Mouse (Mus musculus) CH12.LX (cell line): ENCODE measurements around the gene Tpk1. TPM values are rescaled to one million over a fixed set of nuclear protein-coding genes. Genes with fewer than 3 reads are reported as not detected.

Experiments used
- DNase-seq: peaks from one replicate; pipeline ENCODE4 v3.0.0-alpha.2; 2013; ENCODE audit errors: extremely low read depth
- H3K27ac ChIP-seq: 2 replicates; pipeline ENCODE4 v1.5.1; 2012; ENCODE audit warnings: low read depth, mild to moderate bottlenecking, control low read depth, moderate library complexity; ENCODE audit not compliant: insufficient read depth
- H3K27me3 ChIP-seq: replicated peaks from 2 replicates; pipeline ENCODE3; 2012; ENCODE audit warnings: inconsistent platforms
- H3K36me3 ChIP-seq, 2 experiments: replicated peaks in 1 of 2; 2 replicates each; pipeline versions ENCODE3 to v1.6.1; 2012; ENCODE audit warnings: inconsistent platforms in 1 of 2, low read length in 1 of 2, mild to moderate bottlenecking in 1 of 2, mixed read lengths in 1 of 2, moderate library complexity in 1 of 2; ENCODE audit not compliant: control insufficient read depth in 1 of 2, insufficient read depth in 1 of 2
- H3K4me1 ChIP-seq, 2 experiments: 2 replicates each; pipeline ENCODE4 v1.6.1; 2012; ENCODE audit warnings: inconsistent platforms in 1 of 2, moderate library complexity in 1 of 2; ENCODE audit not compliant: insufficient read depth in 2 of 2, control insufficient read depth in 1 of 2
- H3K4me2 ChIP-seq: 2 replicates; pipeline ENCODE4 v1.6.1; 2012; ENCODE audit warnings: low read depth, mild to moderate bottlenecking, control low read depth; ENCODE audit not compliant: poor library complexity, insufficient read depth, severe bottlenecking
- H3K4me3 ChIP-seq, 3 experiments: fragments of 150-350 bp in 1 of 3; sonication (generic) in 1 of 3; replicated peaks in 1 of 3; 2 replicates each; pipeline versions ENCODE3 to v1.5.1; 2011 to 2012; ENCODE audit warnings: low read depth in 2 of 3, low read length in 2 of 3, mild to moderate bottlenecking in 2 of 3, moderate library complexity in 2 of 3, control low read depth in 1 of 3, improper control_type of control experiment in 1 of 3, inconsistent platforms in 1 of 3, mixed read lengths in 1 of 3; ENCODE audit not compliant: poor library complexity in 1 of 3
- H3K79me2 ChIP-seq: replicated peaks from 2 replicates; pipeline ENCODE4 v1.6.1; 2012; ENCODE audit warnings: mild to moderate bottlenecking, moderate library complexity; ENCODE audit not compliant: control insufficient read depth, poor library complexity, insufficient read depth, severe bottlenecking; ENCODE audit errors: extremely low read depth
- H3K9ac ChIP-seq: 2 replicates; pipeline ENCODE4 v1.6.1; 2012; ENCODE audit warnings: low read depth, mild to moderate bottlenecking, control low read depth, moderate library complexity; ENCODE audit not compliant: insufficient read depth
- H3K9me3 ChIP-seq: replicated peaks from 2 replicates; pipeline ENCODE3; 2012; ENCODE audit warnings: low read length, inconsistent platforms, mixed read lengths
- CHD2 ChIP-seq: IDR thresholded peaks from 2 replicates; pipeline ENCODE4 v1.6.1; 2011; ENCODE audit warnings: low read length, improper control_type of control experiment
- CTCF ChIP-seq, 2 experiments: IDR thresholded peaks in 1 of 2; conservative IDR thresholded peaks in 1 of 2; 2 replicates each; pipeline ENCODE4 v1.5.1; 2011 to 2012; ENCODE audit warnings: low read depth in 2 of 2, low read length in 2 of 2, improper control_type of control experiment in 1 of 2, inconsistent platforms in 1 of 2, mild to moderate bottlenecking in 1 of 2, moderate library complexity in 1 of 2
- ELF1 ChIP-seq: IDR thresholded peaks from 2 replicates; pipeline ENCODE4 v1.6.1; 2014; ENCODE audit warnings: low read depth, mild to moderate bottlenecking, inconsistent platforms, low read length, improper control_type of control experiment
- EP300 ChIP-seq: IDR thresholded peaks from 2 replicates; pipeline ENCODE4 v1.6.1; 2011; ENCODE audit warnings: low read length, improper control_type of control experiment
- ETS1 ChIP-seq: conservative IDR thresholded peaks from 2 replicates; pipeline ENCODE4 v1.6.1; 2012; ENCODE audit warnings: low read depth, mild to moderate bottlenecking, inconsistent platforms, low read length, improper control_type of control experiment, moderate library complexity
- GABPA ChIP-seq: IDR thresholded peaks from 2 replicates; pipeline ENCODE4 v1.6.1; 2012; ENCODE audit warnings: low read depth, low read length, improper control_type of control experiment, inconsistent platforms; ENCODE audit not compliant: insufficient replicate concordance
- HCFC1 ChIP-seq: IDR thresholded peaks from 2 replicates; pipeline ENCODE4 v1.6.1; 2012; ENCODE audit warnings: low read depth, mild to moderate bottlenecking, inconsistent platforms, low read length, improper control_type of control experiment
- KAT2A ChIP-seq: IDR thresholded peaks from 2 replicates; pipeline ENCODE4 v1.6.1; 2012; ENCODE audit warnings: low read length, improper control_type of control experiment, inconsistent platforms; ENCODE audit not compliant: insufficient replicate concordance
- MAX ChIP-seq: IDR thresholded peaks from 2 replicates; pipeline ENCODE4 v1.6.1; 2011; ENCODE audit warnings: low read length, improper control_type of control experiment
- MAZ ChIP-seq: IDR thresholded peaks from 2 replicates; pipeline ENCODE4 v1.6.1; 2012; ENCODE audit warnings: low read depth, mild to moderate bottlenecking, inconsistent platforms, low read length, improper control_type of control experiment, moderate library complexity
- MEF2A ChIP-seq: IDR thresholded peaks from 2 replicates; pipeline ENCODE4 v1.6.1; 2014; ENCODE audit warnings: low read depth, mild to moderate bottlenecking, inconsistent platforms, low read length, improper control_type of control experiment, borderline replicate concordance
- NELFE ChIP-seq: IDR thresholded peaks from 2 replicates; pipeline ENCODE4 v1.6.1; 2011; ENCODE audit warnings: low read depth, low read length, improper control_type of control experiment
- PAX5 ChIP-seq: IDR thresholded peaks from 2 replicates; pipeline ENCODE4 v1.6.1; 2012; ENCODE audit warnings: low read length, inconsistent platforms, mixed read lengths
- RAD21 ChIP-seq: IDR thresholded peaks from 2 replicates; pipeline ENCODE4 v1.6.1; 2011; ENCODE audit warnings: low read depth, mild to moderate bottlenecking, low read length, improper control_type of control experiment, moderate library complexity
- SMC3 ChIP-seq: IDR thresholded peaks from 2 replicates; pipeline ENCODE4 v1.6.1; 2011; ENCODE audit warnings: low read depth, low read length, improper control_type of control experiment
- USF1 ChIP-seq: IDR thresholded peaks from 2 replicates; pipeline ENCODE4 v1.6.1; 2014; ENCODE audit warnings: low read depth, mild to moderate bottlenecking, inconsistent platforms, low read length, improper control_type of control experiment
- ZC3H11A ChIP-seq: IDR thresholded peaks from 2 replicates; pipeline ENCODE4 v1.6.1; 2012; ENCODE audit warnings: low read depth, mild to moderate bottlenecking, inconsistent platforms, low read length, improper control_type of control experiment
- dilution Hi-C: fragments of 300-500 bp; cut with MboI; formaldehyde crosslinking; loops from 2 replicates; pipeline ENCODE4 v1.14.3; 2020; ENCODE audit warnings: low sequenced_read_pairs; ENCODE audit not compliant: extremely low pct_unique_long_range_greater_than_20kb, extremely low pct_ligation_motif_present
- in situ Hi-C: fragments of 300-500 bp; cut with MboI; formaldehyde crosslinking; loops from 3 replicates; pipeline ENCODE4 v1.14.3; 2019; ENCODE audit warnings: low sequenced_read_pairs, low pct_ligation_motif_present, low pct_unique_long_range_greater_than_20kb, mixed read lengths
- polyA plus RNA-seq: library from polyadenylated mRNA; unstranded; fragments of >175 nt; gene quantifications from 2 replicates; pipeline ENCODE4 v1.2.1, GENCODE M21; 2012; ENCODE audit warnings: low read depth; ENCODE audit not compliant: insufficient read length
- total RNA-seq, 2 experiments: library from RNA; depleted of rRNA; stranded (reverse); fragments of 300-350 nt in 1 of 2; fragments of >200 nt in 1 of 2; gene quantifications; 2 replicates each; pipeline ENCODE4 v1.2.3; 2012 to 2014

Tpk1 gene
- total and polyA plus RNA-seq, 3 experiments, result 3.9 to 6.3 (median 4.8) TPM

GRCm38 (mm10) chr6:43309454-43309853 lies 356.6 kb downstream of the Tpk1 start, which contains the start of gene Nobox:
Gene Nobox, minus strand, starts transcription at chr6:43309554.
- H3K27me3 ChIP-seq, result no peaks in the 10 kb centered on the region
- no peaks in the 10 kb centered on the region for H3K9me3 ChIP-seq
- H3K79me2 ChIP-seq, result no peaks in the 10 kb centered on the region
- TF ChIP-seq EP300, result no peak
- no peak within 1 kb of the TSS for H3K4me2 ChIP-seq
- dilution Hi-C loops, result no loop called here
- H3K27ac ChIP-seq, result no peak within 1 kb of the TSS
- no peaks in the 10 kb centered on the region for H3K36me3 ChIP-seq
- H3K4me1 ChIP-seq, result no peaks in the 10 kb centered on the region
- DNase-seq, result no peak
- no peak within 1 kb of the TSS for H3K9ac ChIP-seq
- in situ Hi-C loops, result no loop called here
- H3K4me3 ChIP-seq, result no peak within 1 kb of the TSS

GRCm38 (mm10) chr6:43297508-43297850 lies 368.6 kb downstream of the Tpk1 start:
- DNase-seq, result no peak
- dilution Hi-C loops, result no loop called here
- no peaks in the 10 kb centered on the region for H3K27me3 ChIP-seq
- TF ChIP-seq PAX5, result no peak
- no peak for TF ChIP-seq RAD21
- no peak for TF ChIP-seq GABPA
- TF ChIP-seq NELFE, result no peak
- TF ChIP-seq KAT2A, result no peak
- TF ChIP-seq ETS1, result no peak
- no peak for TF ChIP-seq ELF1
- no peak for TF ChIP-seq CHD2
- no peak for TF ChIP-seq MAZ
- TF ChIP-seq USF1, result no peak
- H3K4me1 ChIP-seq, result no peaks in the 10 kb centered on the region
- no peak overlapping the region for H3K4me2 ChIP-seq
- H3K4me3 ChIP-seq, result no peak overlapping the region
- in situ Hi-C loops, result no loop called here
- no peaks in the 10 kb centered on the region for H3K9me3 ChIP-seq
- H3K36me3 ChIP-seq, result no peaks in the 10 kb centered on the region
- no peaks in the 10 kb centered on the region for H3K79me2 ChIP-seq
- no peak overlapping the region for H3K9ac ChIP-seq
- H3K27ac ChIP-seq, result no peak overlapping the region

- no peaks in the 10 kb centered on the region for H3K9me3 ChIP-seq
- no peak overlapping the region for H3K9ac ChIP-seq
- H3K36me3 ChIP-seq, result no peaks in the 10 kb centered on the region
- dilution Hi-C loops (no loop called here), in situ Hi-C loops (no loop called here)
- no peaks in the 10 kb centered on the region for H3K4me1 ChIP-seq
- H3K27ac ChIP-seq, result no peak overlapping the region
- no peak overlapping the region for H3K4me2 ChIP-seq
- H3K27me3 ChIP-seq, result no peaks in the 10 kb centered on the region
- no peak overlapping the region for H3K4me3 ChIP-seq
- DNase-seq, result peak; percentile 4
- TF ChIP-seq SMC3 (peak; percentile 39), CTCF (conservative IDR thresholded peaks at IDR 0.05 in 1 of 2, IDR thresholded peaks at IDR 0.05 in 1 of 2; ENCODE audit: low read depth in 2 of 2, low read length in 2 of 2) (peak in 1 of 2 experiments; percentile 69; a peak in 2 of 4 replicates), ZC3H11A (no peak), HCFC1 (no peak), MAX (no peak), MEF2A (no peak), GABPA (no peak), RAD21 (peak; percentile 65)
- H3K79me2 ChIP-seq, result no peaks in the 10 kb centered on the region
Observed at GRCm38 (mm10) chr6:43296798-43297507, 369.1 kb downstream of the Tpk1 start.
